Mouse (Mus musculus): Measurements from ENCODE around the gene Habp2. TPM values are rescaled to one million over a fixed set of nuclear protein-coding genes. Genes with fewer than 3 reads are reported as not detected.

Habp2 gene
- 303 and 362 TPM in 2 replicates for polyA plus RNA-seq (2012; rRNA removed)

DNA sequence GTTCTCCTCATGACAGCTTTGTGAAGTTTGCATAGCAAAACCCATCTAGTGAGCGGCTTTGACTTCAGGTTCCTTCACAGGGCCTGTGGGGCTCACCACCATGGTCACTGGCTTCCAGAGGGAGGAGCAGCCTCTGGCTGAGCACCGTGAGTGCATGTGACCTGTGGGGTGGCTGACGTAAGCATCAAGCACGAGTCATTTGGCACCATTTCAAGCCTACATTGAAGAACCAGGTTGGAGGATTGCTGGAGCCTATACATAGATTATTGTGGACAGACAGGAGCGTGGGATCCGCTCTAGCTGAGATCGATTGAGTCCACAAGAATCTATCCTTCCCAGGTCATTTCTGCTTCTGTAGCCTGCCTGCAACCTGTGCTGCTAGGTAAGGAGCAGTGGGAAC, at the start of gene Habp2:
Habp2 (plus strand) TSS at position 272 of the 400 bp plus-strand sequence.
- Histone ChIP-seq H3K27me3 (replicated peaks; ENCODE audit: control insufficient read depth, insufficient read depth, low read length) (no peaks in the 10 kb centered on the region), H3K4me1 (ENCODE audit: control insufficient read depth, insufficient read depth, low read length) (peaks cover 7% of the 10 kb centered on the region; the same call in 1 of the 2 replicates), H3K27ac (ENCODE audit: insufficient read depth, low read depth, low read length) (peak within 1 kb of the TSS; percentile 95), H3K4me3 (ENCODE audit: insufficient read depth, low read depth, low read length) (peak within 1 kb of the TSS; percentile 54), H3K36me3 (ENCODE audit: control insufficient read depth, insufficient read depth, low read length) (no peaks in the 10 kb centered on the region)
- WGBS = 49% methylated on average over 7 of the region's 7 CpGs
- DNase-seq = peak; percentile 68
- 0 out of 2 replicates have a peak, but pooled peaks have one; percentile 4 for TF ChIP-seq CTCF (conservative IDR thresholded peaks at IDR 0.05; ENCODE audit: insufficient read depth, insufficient read length, low read depth, low read length)
- no peak for TF ChIP-seq POLR2A (IDR thresholded peaks at IDR 0.05; ENCODE audit: low read depth, low read length)

- WGBS = 63% methylated on average over 4 of the region's 4 CpGs
- no peak for DNase-seq
- Histone ChIP-seq H3K27me3 (replicated peaks; ENCODE audit: control insufficient read depth, insufficient read depth, low read length) (no peaks in the 10 kb centered on the region), H3K4me1 (ENCODE audit: control insufficient read depth, insufficient read depth, low read length) (no peaks in the 10 kb centered on the region), H3K36me3 (ENCODE audit: control insufficient read depth, insufficient read depth, low read length) (no peaks in the 10 kb centered on the region), H3K4me3 (ENCODE audit: insufficient read depth, low read depth, low read length) (no peak overlapping the region), H3K27ac (ENCODE audit: insufficient read depth, low read depth, low read length) (no peak overlapping the region)
- TF ChIP-seq CTCF (conservative IDR thresholded peaks at IDR 0.05; ENCODE audit: insufficient read depth, insufficient read length, low read depth, low read length) (no peak), POLR2A (IDR thresholded peaks at IDR 0.05; ENCODE audit: low read depth, low read length) (no peak)
Observed at GRCm38 (mm10) chr19:56238501-56238900, 48.4 kb upstream of the Habp2 start.

GRCm38 (mm10) chr19:56245201-56245600, 41.7 kb upstream of the Habp2 start:
- Histone ChIP-seq H3K27ac (ENCODE audit: insufficient read depth, low read depth, low read length) (no peak overlapping the region), H3K36me3 (ENCODE audit: control insufficient read depth, insufficient read depth, low read length) (no peaks in the 10 kb centered on the region), H3K4me3 (ENCODE audit: insufficient read depth, low read depth, low read length) (no peak overlapping the region), H3K4me1 (ENCODE audit: control insufficient read depth, insufficient read depth, low read length) (no peaks in the 10 kb centered on the region), H3K27me3 (replicated peaks; ENCODE audit: control insufficient read depth, insufficient read depth, low read length) (no peaks in the 10 kb centered on the region)
- no peak for DNase-seq
- TF ChIP-seq POLR2A (IDR thresholded peaks at IDR 0.05; ENCODE audit: low read depth, low read length) = no peak
- no peak for TF ChIP-seq CTCF (conservative IDR thresholded peaks at IDR 0.05; ENCODE audit: insufficient read depth, insufficient read length, low read depth, low read length)
- WGBS = 72% methylated on average over 5 of the region's 5 CpGs

DNA sequence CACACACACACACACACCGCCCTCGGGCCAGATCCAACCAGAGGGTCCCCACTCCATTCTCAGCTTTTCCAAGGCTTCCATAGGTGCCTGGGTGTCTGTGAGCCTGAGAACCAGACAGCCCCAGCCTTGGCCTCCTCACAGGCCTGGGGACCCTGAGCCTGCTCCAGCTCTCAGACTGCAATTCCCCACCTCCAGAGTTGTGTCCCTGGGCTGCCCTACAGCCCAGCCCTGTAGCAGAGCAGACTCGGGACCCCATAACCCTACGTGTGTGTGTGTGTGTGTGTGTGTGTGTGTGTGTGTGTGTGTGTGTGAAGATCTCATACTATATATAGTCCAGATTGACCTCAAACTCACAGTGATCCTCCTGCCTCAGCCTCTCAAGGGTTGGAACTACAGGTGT, 34.1 kb upstream of the Habp2 start:
- no peak overlapping the region for H3K27ac ChIP-seq (ENCODE audit: insufficient read depth, low read depth, low read length)
- no peak overlapping the region for H3K4me3 ChIP-seq (ENCODE audit: insufficient read depth, low read depth, low read length)
- WGBS = 86% methylated on average over 4 of the region's 4 CpGs
- no peaks in the 10 kb centered on the region for H3K36me3 ChIP-seq (ENCODE audit: control insufficient read depth, insufficient read depth, low read length)
- DNase-seq = no peak
- no peak for TF ChIP-seq CTCF (conservative IDR thresholded peaks at IDR 0.05; ENCODE audit: insufficient read depth, insufficient read length, low read depth, low read length)
- TF ChIP-seq POLR2A (IDR thresholded peaks at IDR 0.05; ENCODE audit: low read depth, low read length) = no peak
- no peaks in the 10 kb centered on the region for H3K27me3 ChIP-seq (replicated peaks; ENCODE audit: control insufficient read depth, insufficient read depth, low read length)
- H3K4me1 ChIP-seq (ENCODE audit: control insufficient read depth, insufficient read depth, low read length) = no peaks in the 10 kb centered on the region

GRCm38 (mm10) chr19:56253271-56253670, 33.7 kb upstream of the Habp2 start:
- Histone ChIP-seq H3K36me3 (ENCODE audit: control insufficient read depth, insufficient read depth, low read length) (no peaks in the 10 kb centered on the region), H3K27me3 (replicated peaks; ENCODE audit: control insufficient read depth, insufficient read depth, low read length) (no peaks in the 10 kb centered on the region), H3K4me3 (ENCODE audit: insufficient read depth, low read depth, low read length) (peak overlapping the region; percentile 12; the same call in 1 of the 2 replicates), H3K27ac (ENCODE audit: insufficient read depth, low read depth, low read length) (no peak overlapping the region; the same call in 1 of the 2 replicates), H3K4me1 (ENCODE audit: control insufficient read depth, insufficient read depth, low read length) (no peaks in the 10 kb centered on the region)
- no peak for TF ChIP-seq POLR2A (IDR thresholded peaks at IDR 0.05; ENCODE audit: low read depth, low read length)
- TF ChIP-seq CTCF (conservative IDR thresholded peaks at IDR 0.05; ENCODE audit: insufficient read depth, insufficient read length, low read depth, low read length) = no peak
- peak; percentile 36 for DNase-seq
- 61% methylated on average over 10 of the region's 10 CpGs for WGBS

DNA sequence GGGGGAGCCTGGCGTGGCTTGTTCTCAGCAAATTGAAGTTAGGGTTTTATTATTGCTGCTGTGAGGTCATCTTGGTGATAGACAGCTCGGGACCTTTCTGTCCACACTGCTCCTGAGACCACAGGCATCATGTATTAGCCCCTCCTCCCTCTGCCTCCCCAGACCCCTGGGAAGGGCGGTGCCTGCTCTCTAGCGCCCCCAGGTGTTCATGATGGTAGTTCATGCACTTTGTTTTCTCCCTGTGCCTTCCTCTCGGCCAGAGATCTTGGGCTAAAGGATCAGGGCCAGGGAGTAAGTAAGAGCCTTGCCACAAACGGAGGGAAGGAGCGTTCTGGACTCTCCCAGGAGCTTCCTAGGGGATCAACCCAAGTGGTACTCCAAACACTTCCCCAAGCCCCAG, 32.2 kb upstream of the Habp2 start:
- Histone ChIP-seq H3K4me3 (ENCODE audit: insufficient read depth, low read depth, low read length) (no peak overlapping the region), H3K4me1 (ENCODE audit: control insufficient read depth, insufficient read depth, low read length) (no peaks in the 10 kb centered on the region), H3K27ac (ENCODE audit: insufficient read depth, low read depth, low read length) (no peak overlapping the region), H3K36me3 (ENCODE audit: control insufficient read depth, insufficient read depth, low read length) (no peaks in the 10 kb centered on the region), H3K27me3 (replicated peaks; ENCODE audit: control insufficient read depth, insufficient read depth, low read length) (no peaks in the 10 kb centered on the region)
- WGBS = 61% methylated on average over 7 of the region's 7 CpGs
- peak; percentile 39 for TF ChIP-seq CTCF (conservative IDR thresholded peaks at IDR 0.05; ENCODE audit: insufficient read depth, insufficient read length, low read depth, low read length)
- TF ChIP-seq POLR2A (IDR thresholded peaks at IDR 0.05; ENCODE audit: low read depth, low read length) = no peak
- no peak for DNase-seq

DNA sequence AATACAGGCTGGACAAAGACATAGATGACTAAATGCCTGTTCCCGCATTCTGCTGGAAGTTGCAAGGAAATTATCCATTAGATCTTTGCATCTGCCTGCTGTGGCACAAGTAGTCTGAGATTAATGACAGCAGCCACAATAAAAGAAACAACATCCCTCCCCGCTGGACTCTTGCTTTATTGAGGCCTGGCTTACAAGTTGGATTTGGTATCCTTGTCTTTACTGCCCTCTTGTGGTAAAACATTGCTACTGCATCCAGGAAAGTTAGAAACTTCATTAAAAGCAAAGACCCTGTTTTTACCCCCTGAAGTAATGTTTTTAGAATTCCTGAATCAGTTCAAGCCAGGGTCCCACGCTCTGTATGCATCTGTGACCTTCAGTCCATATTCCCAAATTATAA, 31.4 kb upstream of the Habp2 start:
- no peak overlapping the region for H3K27ac ChIP-seq (ENCODE audit: insufficient read depth, low read depth, low read length)
- DNase-seq = peak; percentile 43
- TF ChIP-seq POLR2A (IDR thresholded peaks at IDR 0.05; ENCODE audit: low read depth, low read length) = no peak
- TF ChIP-seq CTCF (conservative IDR thresholded peaks at IDR 0.05; ENCODE audit: insufficient read depth, insufficient read length, low read depth, low read length) = peak; percentile 28; the same call in 1 of the 2 replicates
- 22% methylated on average over 3 of the region's 3 CpGs for WGBS
- no peaks in the 10 kb centered on the region for H3K27me3 ChIP-seq (replicated peaks; ENCODE audit: control insufficient read depth, insufficient read depth, low read length)
- H3K4me3 ChIP-seq (ENCODE audit: insufficient read depth, low read depth, low read length) = no peak overlapping the region
- no peaks in the 10 kb centered on the region for H3K4me1 ChIP-seq (ENCODE audit: control insufficient read depth, insufficient read depth, low read length)
- H3K36me3 ChIP-seq (ENCODE audit: control insufficient read depth, insufficient read depth, low read length) = no peaks in the 10 kb centered on the region
